Mouse (Mus musculus): ENCODE results near the gene Slc25a21.

DNA sequence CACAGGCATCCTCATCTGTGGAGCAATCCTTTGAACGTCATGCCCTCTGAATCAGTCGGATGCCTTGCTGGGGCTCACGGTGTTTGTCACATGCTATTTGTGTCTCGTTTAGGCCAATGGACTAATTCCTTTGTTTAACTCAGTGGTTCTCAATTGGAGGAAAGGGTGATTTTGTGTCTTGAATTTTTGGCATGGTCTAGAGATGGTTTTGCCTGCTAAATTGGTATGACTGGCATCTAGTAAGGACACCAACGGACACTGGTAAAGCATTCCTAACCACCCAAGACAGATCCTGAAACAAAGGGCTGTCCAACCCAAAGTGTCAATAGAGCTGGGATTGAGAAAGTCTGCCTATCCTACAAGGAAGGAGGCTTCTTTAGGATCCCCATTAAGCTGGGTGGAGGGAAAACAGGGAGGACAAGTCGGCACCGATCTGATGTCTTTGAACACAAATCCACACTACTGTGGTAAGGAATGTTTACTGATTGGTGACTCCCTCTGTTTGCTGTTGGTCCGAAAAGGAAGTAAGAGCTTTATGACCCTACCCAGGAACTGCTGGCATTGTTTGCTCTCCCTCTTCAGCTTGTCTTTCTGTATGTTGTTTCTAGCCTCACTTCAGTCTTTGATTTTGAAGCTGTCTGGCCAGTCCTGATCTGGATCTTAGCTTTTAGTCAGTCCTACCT lies 294.4 kb downstream of the Slc25a21 start:
- TF ChIP-seq POLR2A (IDR thresholded peaks at IDR 0.05; ENCODE audit: borderline replicate concordance, low read depth, low read length) (no peak), CTCF (IDR thresholded peaks at IDR 0.05; ENCODE audit: low read depth, low read length) (no peak)
